Mouse (Mus musculus): ENCODE measurements around the gene Myof. TPM values are rescaled to one million over a fixed set of nuclear protein-coding genes. Genes with fewer than 3 reads are reported as not detected.

Gene Myof
- total and polyA plus RNA-seq, 2 experiments from 2014 or later: 1.5 to 5.1 TPM

GRCm38 (mm10) chr19:37877511-37878167 lies 165.7 kb downstream of the Myof start:
- Histone ChIP-seq H3K4me1 (ENCODE audit: insufficient read depth) (no peaks in the 10 kb centered on the region), H3K4me2 (ENCODE audit: low read depth) (peak overlapping the region; percentile 24), H3K9me3 (ENCODE audit: low read length) (no peaks in the 10 kb centered on the region), H3K27me3 (ENCODE audit: insufficient read depth, low read length) (peaks cover 52% of the 10 kb centered on the region), H3K4me3 (ENCODE audit: low read depth, low read length) (0 out of 2 replicates have a peak overlapping the region, but pooled peaks have one; percentile 4), H3K27ac (ENCODE audit: low read depth, low read length) (no peak overlapping the region), H3K36me3 (ENCODE audit: insufficient read depth) (no peaks in the 10 kb centered on the region), H3K9ac (no peak overlapping the region)
- ATAC-seq (no peak), DNase-seq (no peak)
- WGBS: 6% methylated on average over 20 of the region's 20 CpGs
- TF ChIP-seq CTCF (IDR thresholded peaks at IDR 0.05; ENCODE audit: low read depth): no peak

- Histone ChIP-seq H3K4me3 (ENCODE audit: low read depth, low read length) (no peak overlapping the region), H3K9me3 (ENCODE audit: low read length) (no peaks in the 10 kb centered on the region), H3K4me1 (ENCODE audit: insufficient read depth) (no peaks in the 10 kb centered on the region), H3K36me3 (ENCODE audit: insufficient read depth) (no peaks in the 10 kb centered on the region), H3K27ac (ENCODE audit: low read depth, low read length) (no peak overlapping the region), H3K4me2 (ENCODE audit: low read depth) (no peak overlapping the region), H3K27me3 (ENCODE audit: insufficient read depth, low read length) (peaks cover 52% of the 10 kb centered on the region), H3K9ac (no peak overlapping the region)
- no peak for DNase-seq
- ATAC-seq: no peak
- no peak for TF ChIP-seq CTCF (IDR thresholded peaks at IDR 0.05; ENCODE audit: low read depth)
- WGBS: 60% methylated on average over 6 of the region's 6 CpGs
Measured at GRCm38 (mm10) chr19:37876605-37877245, 166.7 kb downstream of the Myof start.

- no peaks in the 10 kb centered on the region for H3K4me1 ChIP-seq (ENCODE audit: insufficient read depth)
- H3K27me3 ChIP-seq (ENCODE audit: insufficient read depth, low read length): peaks cover 27% of the 10 kb centered on the region
- TF ChIP-seq CTCF (IDR thresholded peaks at IDR 0.05; ENCODE audit: low read depth): no peak
- H3K4me2 ChIP-seq (ENCODE audit: low read depth): no peak overlapping the region
- no peak overlapping the region for H3K27ac ChIP-seq (ENCODE audit: low read depth, low read length)
- 84% methylated on average over 1 of the region's 1 CpGs for WGBS
- no peak overlapping the region for H3K4me3 ChIP-seq (ENCODE audit: low read depth, low read length)
- no peak for DNase-seq
- H3K9ac ChIP-seq: no peak overlapping the region
- H3K9me3 ChIP-seq (ENCODE audit: low read length): no peaks in the 10 kb centered on the region
- no peaks in the 10 kb centered on the region for H3K36me3 ChIP-seq (ENCODE audit: insufficient read depth)
- no peak for ATAC-seq
Measured at GRCm38 (mm10) chr19:37873499-37873898, 169.9 kb downstream of the Myof start.

DNA sequence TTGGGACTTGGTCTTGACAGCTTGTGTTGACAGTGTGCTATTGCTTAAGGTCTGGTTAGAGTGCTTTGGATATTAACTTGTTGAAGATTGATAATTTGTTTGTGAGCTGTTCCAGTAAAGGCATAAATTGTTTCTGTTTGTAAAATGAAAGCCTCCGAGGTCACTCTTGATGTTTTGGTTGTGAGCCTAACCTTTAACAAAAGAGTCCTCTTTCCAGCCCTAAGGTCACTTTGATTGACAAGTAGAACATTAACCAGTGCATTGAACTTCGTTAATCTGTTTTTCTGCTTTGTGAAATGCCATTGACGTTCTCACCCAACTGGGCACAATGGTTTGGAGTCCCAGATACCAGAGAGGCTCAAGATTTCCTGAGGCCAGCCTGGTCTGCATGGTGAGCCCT lies 175.8 kb downstream of the Myof start:
- Histone ChIP-seq H3K4me3 (ENCODE audit: low read depth, low read length) (no peak overlapping the region), H3K27ac (ENCODE audit: low read depth, low read length) (no peak overlapping the region), H3K36me3 (ENCODE audit: insufficient read depth) (no peaks in the 10 kb centered on the region), H3K9me3 (ENCODE audit: low read length) (no peaks in the 10 kb centered on the region), H3K4me1 (ENCODE audit: insufficient read depth) (no peaks in the 10 kb centered on the region), H3K27me3 (ENCODE audit: insufficient read depth, low read length) (no peaks in the 10 kb centered on the region), H3K4me2 (ENCODE audit: low read depth) (no peak overlapping the region), H3K9ac (no peak overlapping the region)
- no peak for ATAC-seq
- TF ChIP-seq CTCF (IDR thresholded peaks at IDR 0.05; ENCODE audit: low read depth): no peak
- 46% methylated on average over 3 of the region's 3 CpGs for WGBS
- no peak for DNase-seq

- 90% methylated on average over 6 of the region's 6 CpGs for WGBS
- no peak overlapping the region for H3K27ac ChIP-seq (ENCODE audit: low read depth, low read length)
- no peak for ATAC-seq
- no peaks in the 10 kb centered on the region for H3K27me3 ChIP-seq (ENCODE audit: insufficient read depth, low read length)
- no peak overlapping the region for H3K4me3 ChIP-seq (ENCODE audit: low read depth, low read length)
- H3K9me3 ChIP-seq (ENCODE audit: low read length): no peaks in the 10 kb centered on the region
- H3K36me3 ChIP-seq (ENCODE audit: insufficient read depth): no peaks in the 10 kb centered on the region
- no peak overlapping the region for H3K4me2 ChIP-seq (ENCODE audit: low read depth)
- no peak overlapping the region for H3K9ac ChIP-seq
- no peak for TF ChIP-seq CTCF (IDR thresholded peaks at IDR 0.05; ENCODE audit: low read depth)
- no peaks in the 10 kb centered on the region for H3K4me1 ChIP-seq (ENCODE audit: insufficient read depth)
- DNase-seq: no peak
Measured at GRCm38 (mm10) chr19:37866994-37867393, 176.4 kb downstream of the Myof start.

DNA sequence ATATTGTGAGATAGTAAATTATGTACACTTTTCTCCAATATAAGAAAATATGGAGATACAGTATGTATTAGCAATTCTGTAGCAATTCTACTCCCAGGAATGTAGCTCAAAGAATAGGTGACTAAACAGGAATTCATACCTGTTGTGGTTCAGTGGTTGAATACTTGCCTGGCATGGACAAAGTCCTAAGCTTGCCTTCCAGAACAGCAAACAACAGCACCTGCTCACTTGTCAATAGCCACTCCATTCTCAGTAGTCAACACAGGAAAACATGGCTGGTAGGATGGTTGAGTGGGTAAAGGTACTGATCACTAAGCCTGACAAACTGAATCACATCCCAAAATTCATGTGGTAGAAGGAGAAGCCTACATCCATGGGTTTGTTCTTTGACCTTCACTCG lies 182.2 kb downstream of the Myof start:
- Histone ChIP-seq H3K4me3 (ENCODE audit: low read depth, low read length) (no peak overlapping the region), H3K27ac (ENCODE audit: low read depth, low read length) (no peak overlapping the region), H3K27me3 (ENCODE audit: insufficient read depth, low read length) (no peaks in the 10 kb centered on the region), H3K9ac (no peak overlapping the region), H3K4me1 (ENCODE audit: insufficient read depth) (no peaks in the 10 kb centered on the region), H3K9me3 (ENCODE audit: low read length) (no peaks in the 10 kb centered on the region), H3K36me3 (ENCODE audit: insufficient read depth) (no peaks in the 10 kb centered on the region), H3K4me2 (ENCODE audit: low read depth) (no peak overlapping the region)
- no peak for DNase-seq
- TF ChIP-seq CTCF (IDR thresholded peaks at IDR 0.05; ENCODE audit: low read depth): no peak
- ATAC-seq: no peak
- 86% methylated on average over 1 of the region's 1 CpGs for WGBS

GRCm38 (mm10) chr19:37860267-37860666 lies 183.1 kb downstream of the Myof start:
- no peak for ATAC-seq

More at GRCm38 (mm10) chr19:37860267-37860666, 183.1 kb downstream of the Myof start:
- WGBS: 98% methylated on average over 1 of the region's 1 CpGs
- H3K27me3 ChIP-seq (ENCODE audit: insufficient read depth, low read length): no peaks in the 10 kb centered on the region
- no peak overlapping the region for H3K27ac ChIP-seq (ENCODE audit: low read depth, low read length)
- H3K4me2 ChIP-seq (ENCODE audit: low read depth): no peak overlapping the region
- no peaks in the 10 kb centered on the region for H3K4me1 ChIP-seq (ENCODE audit: insufficient read depth)
- DNase-seq: no peak
- no peak overlapping the region for H3K4me3 ChIP-seq (ENCODE audit: low read depth, low read length)
- TF ChIP-seq CTCF (IDR thresholded peaks at IDR 0.05; ENCODE audit: low read depth): no peak
- no peaks in the 10 kb centered on the region for H3K9me3 ChIP-seq (ENCODE audit: low read length)
- H3K9ac ChIP-seq: no peak overlapping the region
- H3K36me3 ChIP-seq (ENCODE audit: insufficient read depth): no peaks in the 10 kb centered on the region

All from forebrain, postnatal 0 days (tissue).